Mouse (Mus musculus) embryo, embryonic 9.5 days (tissue): ENCODE data around the gene Tfap4.

Experiments
- DNase-seq: peaks from one replicate; pipeline ENCODE4 v3.0.0-alpha.2; 2017; ENCODE audit errors: extremely low spot score

The Tfap4 gene

GRCm38 (mm10) chr16:4559715-4560144 lies at the start of gene Tfap4:
TSS of gene Tfap4 (minus strand) at chr16:4559854.
- peak; percentile 96 for DNase-seq

DNA sequence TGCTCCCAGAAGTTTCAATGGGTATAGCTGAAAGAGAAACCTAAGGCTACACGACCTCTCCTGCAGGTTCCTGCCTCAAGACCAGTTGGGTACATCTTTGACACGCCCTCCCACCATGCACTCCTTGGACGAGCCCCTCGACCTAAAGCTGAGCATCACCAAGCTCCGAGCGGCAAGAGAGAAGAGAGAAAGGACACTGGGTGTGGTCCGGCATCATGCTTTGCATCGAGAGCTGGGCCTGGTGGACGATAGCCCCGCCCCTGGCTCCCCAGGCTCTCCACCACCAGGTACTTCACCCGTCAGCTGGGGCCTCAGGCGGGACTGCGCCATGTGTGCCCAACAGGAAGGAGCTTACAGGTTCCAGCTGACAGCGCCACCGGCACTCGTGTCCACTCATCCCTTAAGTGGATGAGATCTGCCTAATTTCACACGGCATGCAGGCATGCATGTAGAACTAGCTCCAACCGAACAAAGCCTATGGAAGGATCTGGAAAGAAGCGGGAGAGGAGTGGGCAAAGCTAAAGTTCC lies 48.9 kb upstream of the Tfap4 start:
- no peak for DNase-seq

GRCm38 (mm10) chr16:4607818-4608531 lies 48.3 kb upstream of the Tfap4 start:
- DNase-seq: peak; percentile 81

DNA sequence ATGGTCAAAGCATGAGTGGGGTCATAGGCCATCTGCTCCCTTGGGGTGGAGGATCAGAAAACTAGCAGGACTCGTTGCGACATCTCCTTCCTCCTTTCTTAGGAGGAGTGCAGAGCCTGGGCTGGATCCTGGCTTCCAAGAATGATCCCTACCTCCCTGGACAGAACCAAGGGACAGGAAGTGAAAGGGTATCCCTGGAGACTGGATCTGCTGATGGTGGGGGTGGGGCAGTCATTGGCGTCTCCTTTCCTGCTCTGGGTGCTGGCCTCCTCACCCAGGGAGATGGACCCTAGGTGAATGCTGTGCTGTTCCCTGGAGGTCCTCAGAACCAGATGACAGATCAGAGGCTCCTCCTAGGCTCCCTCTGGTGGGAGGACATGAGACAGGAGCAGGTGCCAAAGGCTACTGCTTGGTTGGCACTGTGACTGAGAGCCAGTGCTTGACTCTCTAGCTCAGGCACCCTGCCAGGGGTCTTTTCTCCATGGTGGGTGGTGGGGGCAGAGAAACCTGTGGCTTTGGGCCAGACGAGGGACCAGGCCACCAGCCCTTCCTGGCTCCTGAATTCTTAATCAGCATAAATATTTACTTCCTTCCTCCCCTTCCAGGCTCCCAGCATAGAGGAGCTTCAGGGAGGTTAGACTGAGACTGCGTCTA lies 46.9 kb upstream of the Tfap4 start:
- no peak for DNase-seq

GRCm38 (mm10) chr16:4605514-4606131 lies 46.0 kb upstream of the Tfap4 start:
- DNase-seq: no peak

GRCm38 (mm10) chr16:4604293-4604837 lies 44.7 kb upstream of the Tfap4 start:
- DNase-seq: no peak

DNA sequence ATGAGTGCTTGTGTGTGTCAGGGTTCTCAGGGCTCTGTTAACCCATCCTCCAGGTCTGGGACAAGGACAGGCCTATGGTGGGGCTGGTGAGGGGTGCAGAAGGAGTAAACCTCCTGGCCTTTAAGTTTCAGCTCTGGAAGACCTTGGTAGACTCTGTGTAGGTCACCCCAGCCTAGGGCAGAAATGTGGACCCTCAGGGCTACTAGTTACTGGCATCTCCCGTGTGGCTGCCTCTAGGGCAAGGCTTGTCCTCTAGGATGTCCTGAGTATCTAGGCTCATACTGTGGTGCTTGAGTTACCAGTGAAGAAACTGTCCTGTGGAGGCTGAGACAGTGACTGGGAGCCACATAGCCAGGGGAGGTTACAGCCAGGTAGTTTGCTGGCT lies 43.8 kb upstream of the Tfap4 start:
- no peak for DNase-seq

DNA sequence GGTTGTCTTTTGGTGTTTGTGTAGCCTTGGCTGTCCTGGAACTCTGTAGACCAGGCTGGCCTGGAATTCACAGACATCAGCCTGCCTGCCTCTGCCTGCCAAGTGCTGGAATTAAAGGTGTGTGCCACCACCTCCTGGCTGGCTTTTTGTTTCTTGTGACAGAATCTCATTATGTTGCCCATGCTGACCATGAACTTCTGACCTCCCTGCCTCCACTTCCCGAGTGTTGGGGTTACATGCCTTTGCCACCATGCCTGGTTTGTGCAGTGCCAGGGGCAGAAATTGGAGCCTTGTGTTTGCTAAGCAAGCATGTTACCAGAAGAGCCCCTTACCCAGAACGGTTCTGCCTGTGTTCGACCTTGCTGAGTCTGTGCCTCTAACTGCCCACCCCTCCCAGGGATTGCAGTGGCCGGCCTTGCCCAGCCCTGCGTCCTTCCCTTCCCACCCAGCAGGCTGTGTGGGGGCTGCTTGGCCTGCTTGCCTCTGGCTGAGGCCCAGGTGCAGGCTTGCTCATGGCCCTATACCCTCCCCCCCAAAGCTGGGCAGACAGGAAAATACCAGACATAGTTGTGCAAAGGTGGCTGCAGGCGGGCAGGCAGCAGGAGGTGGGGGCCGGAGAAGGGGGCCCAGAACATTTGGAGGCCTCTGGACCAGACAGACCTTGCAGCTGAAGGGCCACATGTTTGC lies 43.3 kb upstream of the Tfap4 start:
- no peak for DNase-seq

- DNase-seq: no peak
Observed at GRCm38 (mm10) chr16:4602189-4602588, 42.5 kb upstream of the Tfap4 start.

DNA sequence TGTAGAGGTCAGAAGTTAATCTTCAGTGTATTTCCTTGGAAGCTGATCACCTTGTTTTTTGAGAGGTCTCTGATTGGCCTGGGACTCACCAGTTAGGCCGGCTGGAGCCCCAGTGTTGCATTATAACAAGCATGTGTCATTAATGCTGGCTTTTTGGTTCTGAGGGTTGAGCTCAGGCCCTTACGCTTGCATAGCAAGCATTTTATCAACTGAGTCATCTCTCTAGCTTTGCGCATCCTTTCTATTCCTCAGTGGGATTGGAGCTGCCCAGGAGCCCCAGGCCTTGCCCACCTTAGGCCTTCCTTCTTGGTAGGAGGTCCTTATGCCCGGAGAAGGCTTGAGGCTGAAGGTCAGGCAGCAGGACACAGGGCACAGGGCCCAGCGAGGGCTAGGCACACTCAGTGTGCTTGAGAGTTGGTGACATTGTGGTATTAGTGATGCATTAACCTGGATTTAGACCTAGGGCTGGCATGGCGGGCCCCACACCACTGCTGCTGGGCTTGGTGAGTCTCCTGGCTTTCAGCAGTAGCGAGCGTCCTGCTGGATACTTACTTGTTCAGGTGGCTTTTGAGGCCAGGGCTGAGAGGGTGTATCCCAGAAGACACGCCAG lies 41.2 kb upstream of the Tfap4 start:
- DNase-seq: no peak

DNA sequence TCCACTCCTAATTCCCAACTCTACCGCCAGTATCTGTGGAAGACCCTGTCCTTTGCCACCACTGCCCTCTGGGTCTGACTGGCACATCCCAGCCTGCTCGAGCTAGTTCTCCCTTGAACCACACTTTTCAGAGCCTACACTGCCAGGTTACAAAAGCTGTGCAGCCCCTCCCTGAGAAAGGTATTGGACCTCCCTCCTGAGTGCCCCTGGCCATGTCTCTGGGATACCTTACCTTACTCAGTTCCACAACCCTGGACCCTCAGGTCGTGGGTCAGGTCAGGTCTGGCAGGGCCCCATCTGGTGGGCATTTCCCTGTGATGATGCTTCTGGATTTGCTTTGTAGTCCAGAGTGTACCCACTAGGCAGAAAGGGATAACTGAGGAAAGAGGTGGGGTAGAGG lies 40.0 kb upstream of the Tfap4 start:
- no peak for DNase-seq

DNA sequence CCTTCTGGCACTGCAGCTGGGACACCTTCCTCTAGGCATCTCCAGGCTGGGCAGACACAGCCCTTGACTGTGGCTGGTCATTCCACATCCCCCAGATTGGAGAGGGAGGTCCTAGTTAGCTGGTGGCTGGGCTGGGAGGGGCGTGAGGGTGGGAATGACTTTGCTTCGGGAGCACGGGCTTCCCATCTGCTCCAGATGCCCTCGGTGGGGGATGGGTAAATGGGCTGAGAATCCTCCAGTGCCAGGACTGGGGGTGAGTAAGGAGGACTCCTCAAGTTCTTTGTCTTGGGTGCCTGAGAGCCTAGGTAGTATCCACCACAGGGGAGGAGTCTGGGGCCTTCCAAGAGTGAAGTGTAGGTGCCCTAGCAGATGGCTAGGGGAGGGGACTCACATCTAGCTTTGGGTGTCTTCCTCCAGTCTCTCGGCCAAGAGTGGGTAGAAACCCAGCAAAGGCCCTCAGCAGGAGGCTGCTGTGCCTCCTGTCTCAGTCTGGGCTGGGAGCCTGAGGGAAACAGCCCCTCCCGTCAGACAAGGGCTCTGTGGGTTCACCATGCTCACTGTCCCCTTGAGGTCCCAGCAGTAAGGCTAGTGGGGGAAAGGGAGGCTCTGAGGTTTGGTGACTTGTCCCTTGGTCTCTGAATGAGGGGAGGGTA lies 39.4 kb upstream of the Tfap4 start:
- no peak for DNase-seq

DNA sequence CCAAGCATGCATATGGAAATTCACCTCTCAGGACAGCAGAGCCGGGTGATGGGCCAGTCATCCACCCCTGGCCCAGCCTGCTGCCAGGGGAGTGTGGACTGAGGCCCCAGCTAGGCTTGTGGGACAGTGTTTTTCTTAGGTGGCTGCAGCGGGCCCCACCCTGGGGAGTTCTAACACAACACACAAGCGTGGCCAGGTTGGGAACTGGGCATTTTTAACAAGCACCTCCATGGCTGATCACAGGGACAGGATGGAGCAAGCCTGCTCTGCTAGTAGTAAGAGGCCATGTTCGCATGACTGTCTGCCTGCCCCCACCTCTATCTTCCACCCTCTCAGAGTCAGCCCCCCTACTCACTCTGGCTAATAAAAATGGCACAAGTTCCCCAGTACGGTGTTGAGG lies 38.4 kb upstream of the Tfap4 start:
- no peak for DNase-seq

DNA sequence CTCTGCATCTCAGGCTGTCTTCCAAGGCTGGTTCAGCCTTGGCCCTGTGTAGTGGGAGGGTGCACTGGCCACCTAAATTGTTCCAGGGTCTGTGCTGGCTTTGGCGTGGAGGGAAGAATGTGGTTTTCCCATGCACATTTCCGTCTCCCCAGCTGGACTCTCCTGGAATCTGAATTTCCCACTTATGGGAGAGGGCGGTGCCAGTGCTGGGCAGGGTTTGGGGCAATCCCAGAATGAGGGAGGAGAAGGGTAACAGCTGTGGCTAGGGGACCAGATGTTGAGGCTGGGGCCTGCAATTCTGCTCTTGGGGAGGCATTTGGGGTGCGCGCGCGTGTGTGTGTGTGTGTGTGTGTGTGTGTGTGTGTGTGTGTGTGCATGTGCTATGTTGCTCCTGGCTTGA lies 37.6 kb upstream of the Tfap4 start:
- no peak for DNase-seq

DNA sequence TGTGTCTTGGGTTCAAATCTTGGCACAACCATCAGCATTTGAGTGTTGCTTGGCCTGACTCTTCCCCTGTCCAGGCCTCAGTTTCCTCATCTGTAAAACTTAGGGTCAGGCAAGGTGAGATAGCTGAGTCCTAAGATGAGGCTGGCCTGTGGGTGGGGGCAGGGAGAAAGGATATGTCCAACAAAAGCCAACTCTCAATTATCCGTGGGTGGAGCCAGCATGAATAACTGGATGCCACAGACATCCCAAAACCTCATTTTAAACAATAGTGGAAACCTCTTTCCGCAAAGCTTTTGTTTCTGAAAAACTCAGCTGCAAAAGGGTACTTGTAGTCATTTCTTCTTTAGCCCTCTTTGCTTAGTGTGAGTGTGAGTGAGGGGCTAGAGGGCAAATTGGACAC lies 37.2 kb upstream of the Tfap4 start:
- no peak for DNase-seq

DNA sequence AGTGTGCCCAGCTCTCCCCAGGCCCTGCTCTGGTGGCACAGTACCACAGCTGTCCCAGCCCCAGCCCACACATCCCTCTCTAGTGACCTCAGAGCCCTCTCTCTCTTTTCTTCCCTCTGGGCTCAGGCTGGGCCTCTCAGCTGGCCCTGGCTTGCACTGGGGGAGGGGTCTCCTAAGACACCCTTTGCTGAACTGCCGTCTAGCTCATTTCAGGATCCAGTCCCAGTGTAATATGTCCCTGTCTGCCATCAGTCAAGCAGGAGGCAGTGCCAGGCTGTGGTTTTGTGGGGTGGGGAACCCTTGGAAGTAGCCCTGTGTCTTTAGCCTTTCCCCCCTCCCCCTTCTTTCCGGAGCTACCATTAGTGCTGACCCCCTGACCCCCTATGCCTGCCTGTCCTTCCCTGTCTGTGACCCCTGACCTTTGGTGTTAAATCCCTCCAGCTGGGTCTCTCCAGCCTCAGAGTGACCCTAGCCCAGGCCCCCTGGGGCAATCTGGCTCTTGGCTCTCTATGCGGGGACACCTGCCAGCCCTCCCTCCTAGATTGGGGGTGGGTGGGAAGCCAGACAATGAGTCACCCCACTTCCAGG lies 36.6 kb upstream of the Tfap4 start:
- peak; percentile 92 for DNase-seq

DNA sequence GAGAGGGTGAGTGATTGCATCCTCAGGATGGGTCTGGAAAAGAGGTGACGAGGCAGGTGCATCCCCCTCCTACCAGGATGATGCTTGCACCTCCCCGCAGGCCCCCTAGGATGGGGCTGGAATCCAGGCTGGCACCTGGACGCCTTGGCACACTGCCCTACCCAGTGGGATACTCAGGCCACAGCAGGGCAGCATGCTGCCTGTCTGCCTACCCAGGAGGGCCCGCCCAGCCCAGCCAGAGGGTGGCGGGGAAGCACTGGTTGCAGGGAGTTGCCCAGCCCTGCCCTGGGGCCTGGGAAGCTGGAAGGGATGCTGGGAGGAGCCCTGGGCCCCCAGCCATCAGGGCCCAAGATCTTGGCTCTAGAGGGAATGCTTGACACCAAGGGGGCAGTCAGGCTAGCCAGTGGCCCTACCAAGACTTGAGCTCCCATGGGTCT lies 35.9 kb upstream of the Tfap4 start:
- peak; percentile 47 for DNase-seq

GRCm38 (mm10) chr16:4594814-4595526 lies 35.3 kb upstream of the Tfap4 start:
- no peak for DNase-seq

DNA sequence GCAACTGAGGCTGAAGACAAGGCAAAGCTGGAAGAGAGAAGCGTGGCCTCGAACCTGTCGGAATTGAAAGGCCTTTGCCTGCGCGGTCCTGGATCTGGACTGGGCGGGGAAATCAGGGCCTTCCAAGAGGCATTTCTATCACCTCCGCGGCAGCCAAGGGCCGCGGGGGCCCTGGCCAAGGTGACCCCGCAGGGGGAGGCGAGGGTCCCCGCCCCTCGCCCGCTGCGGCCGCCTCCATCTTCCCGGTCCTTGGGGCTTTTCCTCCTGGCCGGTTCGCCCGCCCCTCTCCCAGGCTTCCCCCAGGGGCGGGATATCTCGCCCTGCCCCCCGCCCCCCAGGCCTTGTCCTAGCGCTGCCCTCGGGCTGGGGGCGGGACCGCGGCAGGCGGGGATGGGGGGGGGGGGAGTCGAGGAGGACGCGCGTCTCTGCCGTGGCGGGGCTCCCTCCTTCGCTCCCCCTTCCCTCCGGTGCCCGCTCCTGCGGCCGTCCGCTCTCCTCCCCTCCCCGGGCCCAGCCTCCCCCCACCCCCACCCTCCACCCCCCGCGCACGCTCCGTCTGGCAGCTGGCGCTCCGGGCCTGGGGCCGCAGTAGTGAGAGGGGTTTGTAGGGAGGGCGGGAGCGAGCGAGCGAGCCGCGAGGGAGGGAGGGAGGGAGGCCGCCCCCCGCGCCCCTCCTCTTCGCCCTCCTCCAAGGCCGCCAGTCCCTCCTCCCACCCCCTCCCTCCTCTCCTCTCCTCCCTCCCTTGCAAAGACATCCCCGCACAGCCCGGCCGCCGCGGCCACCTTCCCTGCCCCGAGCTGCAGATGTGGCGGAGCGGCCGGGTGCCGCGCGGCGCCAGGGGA lies 34.5 kb upstream of the Tfap4 start, which contains the start of gene Glis2:
Glis2 (plus strand) TSS at position 743 of the 843 bp plus-strand sequence.
- DNase-seq: peak; percentile 93
